Mouse (Mus musculus) kidney, adult 2 months (tissue): ENCODE data around the gene Ranbp6.

ENCODE experiments used
- CTCF ChIP-seq: fragments of 200-500 bp; conservative IDR thresholded peaks from 2 replicates; pipeline ENCODE4 v1.5.1; 2011; ENCODE audit warnings: low read depth, mild to moderate bottlenecking, control low read depth, low read length, moderate library complexity, mixed read lengths; ENCODE audit not compliant: insufficient read depth, insufficient read length
- POLR2A ChIP-seq: fragments of 200-500 bp; IDR thresholded peaks from one replicate; pipeline ENCODE4 v1.6.1; 2011; ENCODE audit warnings: low read depth, low read length, control low read depth

- no peak for TF ChIP-seq CTCF
- no peak for TF ChIP-seq POLR2A
Measured at GRCm38 (mm10) chr19:29805101-29805916, 7.5 kb downstream of the Ranbp6 start.
